Mouse (Mus musculus) heart, adult 2 months (tissue): ENCODE measurements around the gene Myl7.

Experiments
- CTCF ChIP-seq: fragments of 200-600 bp; IDR thresholded peaks from 2 replicates; pipeline ENCODE4 v1.8.1; 2022; ENCODE audit warnings: antibody characterized with exemption, mild to moderate bottlenecking, moderate library complexity
- EP300 ChIP-seq: fragments of 200-500 bp; IDR thresholded peaks from 2 replicates; pipeline ENCODE4 v1.6.1; 2011; ENCODE audit warnings: low read depth, low read length, control low read depth; ENCODE audit not compliant: insufficient read depth
- POLR2A ChIP-seq: fragments of 200-500 bp; IDR thresholded peaks from 2 replicates; pipeline ENCODE4 v1.6.1; 2011; ENCODE audit warnings: mild to moderate bottlenecking, low read depth, low read length, control low read depth; ENCODE audit not compliant: insufficient read depth

GRCm38 (mm10) chr11:5898531-5898930 lies at the start of gene Myl7:
- no peak for TF ChIP-seq CTCF
- TF ChIP-seq POLR2A: no peak; the same call in 1 of the 2 replicates
- TF ChIP-seq EP300: 0 out of 2 replicates have a peak, but pooled peaks have one; percentile 8
